Mouse (Mus musculus) heart, postnatal 0 days (tissue): Measurements from ENCODE around the gene Prkag2.

Source experiments
- CTCF ChIP-seq: IDR thresholded peaks from 2 replicates; pipeline ENCODE4 v1.5.1; 2016; ENCODE audit warnings: antibody characterized with exemption, control low read depth, low read depth
- EP300 ChIP-seq: IDR thresholded peaks from 2 replicates; pipeline ENCODE4 v1.6.1; 2016; ENCODE audit warnings: antibody characterized with exemption, low read depth

- TF ChIP-seq CTCF (no peak), EP300 (no peak)
Observed at GRCm38 (mm10) chr5:24950039-24950438, 150.4 kb downstream of the Prkag2 start.
